Mouse (Mus musculus) ES-Bruce4 (cell line): ENCODE results near the gene Stxbp4.

ENCODE experiments used
- CTCF ChIP-seq: IDR thresholded peaks from one replicate; pipeline ENCODE4 v1.8.1; 2011; ENCODE audit warnings: low read depth, low read length
- EP300 ChIP-seq: IDR thresholded peaks from 2 replicates; pipeline ENCODE4 v1.6.1; 2011; ENCODE audit warnings: low read depth, low read length; ENCODE audit not compliant: insufficient read depth

DNA sequence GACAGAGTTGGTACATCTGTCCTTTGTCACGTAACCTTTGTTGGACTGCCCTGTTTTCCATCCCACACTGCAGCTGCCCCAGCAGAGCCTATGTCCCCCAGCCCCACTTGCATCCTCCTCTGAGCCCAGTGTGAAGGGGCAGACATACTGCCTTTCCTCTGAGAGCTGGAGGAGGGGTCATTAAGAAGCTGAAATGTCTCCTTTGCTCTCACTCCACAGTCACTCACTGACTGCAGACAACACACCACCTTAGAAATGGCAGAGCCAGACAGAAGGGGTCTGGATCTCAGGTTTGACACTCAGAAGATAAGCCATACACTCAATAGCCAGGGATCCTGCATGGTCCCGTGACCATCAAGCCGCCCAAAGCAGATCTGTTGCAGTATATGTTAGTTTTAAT lies 154.1 kb downstream of the Stxbp4 start:
- TF ChIP-seq CTCF (no peak), EP300 (no peak)
